In the genomic region with DNA sequence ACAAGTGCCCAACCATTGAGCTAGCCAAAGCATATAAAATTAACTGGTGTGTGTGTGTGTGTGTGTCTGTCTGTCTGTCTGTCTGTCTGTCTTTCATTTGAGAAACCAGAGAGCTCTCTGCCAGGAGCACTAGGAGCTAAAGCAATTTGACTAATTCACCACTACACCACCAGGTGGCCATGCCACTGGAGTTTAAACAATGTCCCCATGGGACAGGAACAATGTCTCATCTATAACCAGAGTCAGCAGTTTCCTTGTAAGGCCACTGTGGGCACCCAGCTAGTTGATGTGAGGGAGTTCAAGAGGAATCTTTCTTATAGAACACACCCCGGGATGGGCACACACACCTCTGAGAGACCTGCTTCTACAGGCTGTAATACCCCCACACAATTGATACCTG, we compare ENCODE assay signal across 9 mouse cellular contexts. TPM values are rescaled to one million over a fixed set of nuclear protein-coding genes. Genes with fewer than 3 reads are reported as not detected.
A peak's percentile ranks its signal among the peaks of the same experiment; 100 is the strongest.
DNase-seq lines count a peak whose midpoint lies in the region; TF ChIP-seq lines count a peak whose summit lies in the region.
"Had no signal": no experiment of that assay in that cellular context is flagged by ENCODE, and none has a peak within 500 bp of the region (broad histone marks: within the 10 kb centered on the region; RNA-seq: fewer than 3 reads in every experiment).

No protein-coding gene starts in this region.

- H3K27ac ChIP-seq in thymus, adult 2 months (ENCODE audit: control insufficient read depth, insufficient read depth, low read length) = no peak overlapping the region
- H3K27ac ChIP-seq: midbrain, embryonic 12.5 days had no signal

- H3K4me1 ChIP-seq in thymus, adult 2 months (replicated peaks; ENCODE audit: control insufficient read depth, insufficient read depth, low read length) = peaks cover 2% of the 10 kb centered on the region; the same call in 1 of the 2 replicates
- H3K4me1 ChIP-seq: midbrain, embryonic 12.5 days had no signal

- no peak overlapping the region for H3K4me3 ChIP-seq in thymus, adult 2 months (ENCODE audit: control insufficient read depth, insufficient read depth, low read length)
- H3K4me3 ChIP-seq: midbrain, embryonic 12.5 days had no signal

- no peaks in the 10 kb centered on the region for H3K27me3 ChIP-seq in thymus, adult 2 months (ENCODE audit: control insufficient read depth, insufficient read depth, low read length)
- H3K27me3 ChIP-seq: midbrain, embryonic 12.5 days had no signal

- no peak for TF ChIP-seq POLR2A in thymus, adult 2 months (IDR thresholded peaks at IDR 0.05; ENCODE audit: control insufficient read depth, extremely low read depth, insufficient read depth, low read length, poor library complexity)

- no peaks in the 10 kb centered on the region for H3K36me3 ChIP-seq in thymus, adult 2 months (ENCODE audit: control insufficient read depth, insufficient read depth, low read length)
- H3K36me3 ChIP-seq: midbrain, embryonic 12.5 days had no signal

- TF ChIP-seq CTCF in thymus, adult 2 months (IDR thresholded peaks at IDR 0.05; ENCODE audit: borderline replicate concordance, control insufficient read depth, extremely low read depth, insufficient read depth, low read length, poor library complexity) = no peak

- DNase-seq in adrenal gland, adult (ENCODE audit: inconsistent age in 2 of 2, low spot score in 1 of 2) = peak; percentile 45 to 78
- no peak for DNase-seq in adrenal gland, postnatal 4 days (ENCODE audit: low spot score in 2 of 2)
- peak; percentile 32 for DNase-seq in thymus, adult 2 months
- no peak for DNase-seq in thymus, adult 18-20 months
- DNase-seq in heart, postnatal 4 days = peak; percentile 74
- peak; percentile 87 for DNase-seq in lung, postnatal 36 days
- DNase-seq in cerebellum, postnatal 4 days (ENCODE audit: low spot score in 2 of 2) = no peak
- DNase-seq in urinary bladder, adult 2 months (ENCODE audit: low spot score) = no peak

- 48% methylated on average over 1 of the region's 1 CpGs for WGBS in thymus, adult 2 months

RNA-seq across cellular contexts. Expression of a gene that starts 20.9 kb away (rescaled TPM):
- 10 to 100 TPM; 30.7 TPM for total RNA-seq in adrenal gland, postnatal 4 days (2021)
- 4.9 and 6.5 TPM in 2 replicates for polyA plus RNA-seq in thymus, adult 2 months (2012; rRNA removed)
- total RNA-seq in heart, postnatal 4 days (2021) = 10 to 100 TPM; 32.6 to 35.8 TPM
- polyA plus RNA-seq in urinary bladder, adult 2 months (2012; rRNA removed) = 12.3 and 13.1 TPM in 2 replicates

RNA-seq across cellular contexts. Expression of a gene that starts 51.4 kb away (rescaled TPM):
- total RNA-seq in adrenal gland, postnatal 4 days (2021) = 10 to 100 TPM in 1 of 2 experiments, 1 to 10 TPM in 1; 3.0 to 12.8 TPM
- 1.6 and 3.4 TPM in 2 replicates for polyA plus RNA-seq in thymus, adult 2 months (2012; rRNA removed)
- 1 to 10 TPM; 2.8 to 3.4 TPM for total RNA-seq in heart, postnatal 4 days (2021)
- 49.0 and 49.9 TPM in 2 replicates for polyA plus RNA-seq in urinary bladder, adult 2 months (2012; rRNA removed)

RNA-seq across cellular contexts. Expression of a gene that starts 58.1 kb away (rescaled TPM):
- total RNA-seq in adrenal gland, postnatal 4 days (2021) = 1 to 10 TPM in 1 of 2 experiments, under 1 TPM in 1; 0.90 to 1.4 TPM
- polyA plus RNA-seq in thymus, adult 2 months (2012; rRNA removed) = 1.6 TPM in 2 replicates
- 1 to 10 TPM in 1 of 2 experiments, under 1 TPM in 1; 0.93 to 1.4 TPM for total RNA-seq in heart, postnatal 4 days (2021)
- polyA plus RNA-seq in urinary bladder, adult 2 months (2012; rRNA removed) = 22.7 and 26.5 TPM in 2 replicates

Comparison
In these comparisons a context has a peak if more than half of its experiments do, and no peak if none do; other contexts are left out.
1. DNase-seq: peak in adrenal gland, adult (2 of 2), thymus, adult 2 months (single experiment), heart, postnatal 4 days (single experiment) and lung, postnatal 36 days (single experiment); none in adrenal gland, postnatal 4 days (0 of 2), thymus, adult 18-20 months (0 of 2), cerebellum, postnatal 4 days (0 of 2) and urinary bladder, adult 2 months (single experiment).